Mouse (Mus musculus) CH12.LX (cell line): ENCODE results near the gene Fndc3a.

Experiments used
- CTCF ChIP-seq, 2 experiments: IDR thresholded peaks in 1 of 2; conservative IDR thresholded peaks in 1 of 2; 2 replicates each; pipeline ENCODE4 v1.5.1; 2011 to 2012; ENCODE audit warnings: low read depth in 2 of 2, low read length in 2 of 2, improper control_type of control experiment in 1 of 2, inconsistent platforms in 1 of 2, mild to moderate bottlenecking in 1 of 2, moderate library complexity in 1 of 2
- POLR2A ChIP-seq: IDR thresholded peaks from 2 replicates; pipeline ENCODE4 v1.6.1; 2011; ENCODE audit warnings: low read depth, mild to moderate bottlenecking, improper control_type of control experiment, low read length
- TCF12 ChIP-seq: IDR thresholded peaks from 2 replicates; pipeline ENCODE4 v1.6.1; 2014; ENCODE audit warnings: low read depth, mild to moderate bottlenecking, inconsistent platforms, low read length, improper control_type of control experiment

- no peak for TF ChIP-seq POLR2A
- no peak for TF ChIP-seq TCF12
- TF ChIP-seq CTCF (conservative IDR thresholded peaks at IDR 0.05 in 1 of 2, IDR thresholded peaks at IDR 0.05 in 1 of 2; ENCODE audit: low read depth in 2 of 2, low read length in 2 of 2) = no peak
Measured at GRCm38 (mm10) chr14:72738776-72739175, 29.0 kb upstream of the Fndc3a start.
